Mouse (Mus musculus) midbrain, embryonic 10.5 days (tissue): Measurements from ENCODE around the gene Dcxr. TPM values are rescaled to one million over a fixed set of nuclear protein-coding genes. Genes with fewer than 3 reads are reported as not detected.

Experiments
- DNase-seq: peaks from one replicate; pipeline ENCODE4 v3.0.0-alpha.2; 2017; ENCODE audit warnings: low spot score
- H3K27ac ChIP-seq: fragments of 300-500 bp; sonication (generic); replicated peaks from 2 replicates; pipeline ENCODE4 v1.5.1; 2016; ENCODE audit warnings: mild to moderate bottlenecking
- H3K27me3 ChIP-seq: fragments of 300-500 bp; sonication (generic); 2 replicates; pipeline ENCODE4 v1.6.1; 2016; ENCODE audit warnings: low read depth, mild to moderate bottlenecking; ENCODE audit not compliant: poor library complexity, severe bottlenecking
- H3K36me3 ChIP-seq: fragments of 300-500 bp; sonication (generic); 2 replicates; pipeline ENCODE4 v1.6.1; 2016; ENCODE audit warnings: mild to moderate bottlenecking, moderate library complexity
- H3K4me1 ChIP-seq: fragments of 300-500 bp; sonication (generic); 2 replicates; pipeline ENCODE4 v1.6.1; 2016
- H3K4me3 ChIP-seq: fragments of 300-500 bp; sonication (generic); 2 replicates; pipeline ENCODE4 v1.5.1; 2016; ENCODE audit warnings: mild to moderate bottlenecking, moderate library complexity
- H3K9me3 ChIP-seq: fragments of 300-500 bp; sonication (generic); replicated peaks from 2 replicates; pipeline ENCODE4 v1.6.1; 2016; ENCODE audit warnings: mild to moderate bottlenecking
- WGBS: fragments of 180-500 bp; shearing (Covaris S2); methylation state at CpG from one replicate; pipeline ENCODE4 v1.1.7; 2016; 5-methylcytosine and 5-hydroxymethylcytosine counted together
- polyA plus RNA-seq: library from polyadenylated mRNA; unstranded; fragments of >200 nt; fragmentation: Nextera tagmentation; extraction: Ambion mirVana; gene quantifications from 2 replicates; pipeline ENCODE4 v1.2.1, GENCODE M21; 2016

Gene Dcxr
- polyA plus RNA-seq, 1 experiment from 2014 or later: 13.0 TPM

DNA sequence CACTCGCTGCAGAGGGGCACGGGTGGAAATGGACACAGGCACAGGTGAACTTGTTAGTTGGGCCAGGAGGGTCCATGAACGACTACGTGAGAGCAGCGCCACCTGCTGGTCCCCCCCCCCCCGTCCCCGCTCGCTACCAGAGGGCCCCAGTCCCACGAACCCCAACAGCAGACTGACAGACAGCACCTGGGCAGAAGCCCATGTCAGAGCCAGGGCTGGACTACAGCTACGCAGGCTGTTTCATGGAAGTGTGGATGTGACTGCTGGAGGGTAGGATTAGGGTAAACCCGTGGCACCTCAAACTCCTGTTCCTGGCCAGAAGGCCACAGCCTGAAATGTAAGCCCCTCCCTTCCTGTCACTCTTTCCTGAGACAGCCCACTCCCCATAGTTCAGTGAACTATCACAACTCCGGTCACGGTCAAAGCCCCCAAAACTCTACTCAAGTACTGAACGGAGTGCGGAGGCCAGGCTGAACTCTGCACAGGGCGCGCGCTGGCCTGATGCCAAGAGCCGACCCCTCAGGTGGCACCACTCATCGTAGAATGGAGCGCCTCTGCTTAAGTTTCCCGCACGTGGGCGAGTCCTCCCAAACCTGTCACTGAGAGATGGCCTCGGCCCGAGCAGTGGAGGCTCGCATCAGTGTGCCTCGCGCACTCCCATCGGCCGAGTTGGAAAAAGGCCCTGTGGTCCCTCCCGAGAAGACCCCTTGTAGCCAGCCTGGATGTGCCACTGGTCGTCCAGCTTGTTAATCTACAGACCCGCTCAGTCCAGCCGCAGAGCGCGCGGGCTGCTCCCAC, 14.1 kb downstream of the Dcxr start:
- Histone ChIP-seq H3K36me3 (peaks cover 64% of the 10 kb centered on the region), H3K27ac (peak overlapping the region; percentile 81), H3K27me3 (0 out of 2 replicates have a peak, but pooled peaks cover 6% of the 10 kb centered on the region), H3K4me3 (peak overlapping the region; percentile 74), H3K9me3 (no peaks in the 10 kb centered on the region), H3K4me1 (peaks cover 48% of the 10 kb centered on the region)
- under 1% methylated on average over 38 of the region's 38 CpGs for WGBS
- DNase-seq: peak; percentile 76

GRCm38 (mm10) chr11:120711980-120712604, 15.0 kb downstream of the Dcxr start:
- Histone ChIP-seq H3K27ac (0 out of 2 replicates have a peak overlapping the region, but pooled peaks have one; percentile 81), H3K4me1 (peaks cover 56% of the 10 kb centered on the region), H3K27me3 (0 out of 2 replicates have a peak, but pooled peaks cover 6% of the 10 kb centered on the region), H3K36me3 (peaks cover 55% of the 10 kb centered on the region), H3K4me3 (peak overlapping the region; percentile 74), H3K9me3 (no peaks in the 10 kb centered on the region)
- no peak for DNase-seq
- WGBS: 65% methylated on average over 8 of the region's 8 CpGs

GRCm38 (mm10) chr11:120710672-120711071, 16.4 kb downstream of the Dcxr start:
- H3K4me1 ChIP-seq: peaks cover 71% of the 10 kb centered on the region

DNA sequence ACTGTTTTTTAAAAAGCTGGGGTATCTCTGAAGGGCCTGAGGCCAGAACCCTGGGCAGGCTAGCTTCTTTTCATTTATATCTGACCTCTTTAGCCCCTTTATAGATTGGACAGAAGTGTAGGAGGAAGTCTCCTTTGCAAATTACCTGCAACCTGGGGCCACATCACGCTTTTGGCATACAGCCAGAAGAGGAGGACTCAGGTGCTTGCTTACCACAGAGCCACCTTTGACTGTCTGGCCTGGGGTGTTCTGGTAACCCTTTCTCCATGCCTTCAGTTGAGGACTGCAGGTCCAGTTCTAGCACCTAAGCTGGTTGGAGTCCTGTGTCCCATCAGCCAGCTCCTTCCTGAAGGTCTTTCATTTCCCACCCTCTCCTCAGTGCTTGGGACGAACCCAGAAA, 17.5 kb downstream of the Dcxr start:
- DNase-seq: no peak
- no peak overlapping the region for H3K4me3 ChIP-seq
- peaks cover 36% of the 10 kb centered on the region for H3K36me3 ChIP-seq
- 0 out of 2 replicates have a peak, but pooled peaks cover 6% of the 10 kb centered on the region for H3K27me3 ChIP-seq
- H3K9me3 ChIP-seq: no peaks in the 10 kb centered on the region
- WGBS: 78% methylated on average over 2 of the region's 2 CpGs
- H3K27ac ChIP-seq: no peak overlapping the region
- H3K4me1 ChIP-seq: peaks cover 74% of the 10 kb centered on the region

More at GRCm38 (mm10) chr11:120710672-120711071, 16.4 kb downstream of the Dcxr start:
- no peak overlapping the region for H3K27ac ChIP-seq
- no peak for DNase-seq
- no peak overlapping the region for H3K4me3 ChIP-seq
- peaks cover 43% of the 10 kb centered on the region for H3K36me3 ChIP-seq
- H3K27me3 ChIP-seq: 0 out of 2 replicates have a peak, but pooled peaks cover 6% of the 10 kb centered on the region
- WGBS: 84% methylated on average over 5 of the region's 5 CpGs
- no peaks in the 10 kb centered on the region for H3K9me3 ChIP-seq

GRCm38 (mm10) chr11:120707969-120708368, 19.1 kb downstream of the Dcxr start:
- 0 out of 2 replicates have a peak, but pooled peaks cover 6% of the 10 kb centered on the region for H3K27me3 ChIP-seq

DNA sequence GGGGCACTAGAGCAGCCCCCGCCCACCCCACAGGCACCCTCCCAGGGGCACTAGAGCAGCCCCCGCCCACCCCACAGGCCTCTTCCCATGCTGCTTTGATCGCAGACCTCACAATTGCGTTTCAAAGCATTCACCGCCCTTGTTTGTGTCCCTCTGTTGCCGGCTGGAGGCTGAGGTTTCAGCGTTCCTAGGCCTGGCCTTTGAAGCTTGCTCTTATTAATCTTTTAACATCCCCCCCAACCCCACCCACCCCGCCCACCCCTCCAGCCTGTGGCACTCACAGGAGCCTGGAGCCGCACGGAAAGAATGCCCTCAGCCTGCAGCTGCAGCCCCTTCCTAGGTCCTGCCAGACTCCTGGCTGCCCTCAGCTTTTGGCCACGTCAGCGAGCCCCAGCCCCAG, 19.9 kb downstream of the Dcxr start:
- 0 out of 2 replicates have a peak, but pooled peaks cover 6% of the 10 kb centered on the region for H3K27me3 ChIP-seq
- no peaks in the 10 kb centered on the region for H3K9me3 ChIP-seq
- H3K27ac ChIP-seq: peak overlapping the region; percentile 82
- H3K4me1 ChIP-seq: peaks cover 68% of the 10 kb centered on the region
- H3K36me3 ChIP-seq: peaks cover 56% of the 10 kb centered on the region
- 4% methylated on average over 12 of the region's 12 CpGs for WGBS
- peak; percentile 54 for DNase-seq
- H3K4me3 ChIP-seq: peak overlapping the region; percentile 30

More at GRCm38 (mm10) chr11:120707969-120708368, 19.1 kb downstream of the Dcxr start:
- no peak overlapping the region for H3K4me3 ChIP-seq
- WGBS: 28% methylated on average over 5 of the region's 5 CpGs
- DNase-seq: no peak
- H3K27ac ChIP-seq: peak overlapping the region; percentile 82
- H3K4me1 ChIP-seq: peaks cover 76% of the 10 kb centered on the region
- H3K36me3 ChIP-seq: peaks cover 50% of the 10 kb centered on the region
- no peaks in the 10 kb centered on the region for H3K9me3 ChIP-seq

DNA sequence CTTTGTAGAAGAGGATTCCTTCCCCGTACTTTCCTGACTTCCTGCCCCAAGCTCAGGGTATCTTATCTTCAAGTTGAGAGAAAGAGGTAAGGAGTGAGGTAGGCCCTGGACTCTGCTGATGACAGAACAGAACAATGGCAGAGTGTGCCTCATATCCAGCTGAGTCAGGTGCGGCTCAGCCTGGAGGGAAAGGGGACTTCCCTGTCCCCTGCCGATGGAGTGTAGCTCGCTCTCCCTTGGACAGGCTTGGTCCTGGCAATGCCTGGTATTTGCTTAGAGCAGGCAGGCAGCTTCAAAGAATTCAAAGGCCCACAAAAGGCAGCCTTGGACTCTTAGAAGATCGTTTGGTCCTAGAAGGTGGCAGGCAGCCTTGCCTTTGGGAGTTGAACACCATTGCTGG, 21.0 kb downstream of the Dcxr start:
- Histone ChIP-seq H3K36me3 (peaks cover 60% of the 10 kb centered on the region), H3K4me3 (no peak overlapping the region), H3K9me3 (no peaks in the 10 kb centered on the region), H3K27me3 (0 out of 2 replicates have a peak, but pooled peaks cover 6% of the 10 kb centered on the region), H3K4me1 (peaks cover 63% of the 10 kb centered on the region), H3K27ac (peak overlapping the region; percentile 82)
- 51% methylated on average over 5 of the region's 5 CpGs for WGBS
- DNase-seq: no peak

DNA sequence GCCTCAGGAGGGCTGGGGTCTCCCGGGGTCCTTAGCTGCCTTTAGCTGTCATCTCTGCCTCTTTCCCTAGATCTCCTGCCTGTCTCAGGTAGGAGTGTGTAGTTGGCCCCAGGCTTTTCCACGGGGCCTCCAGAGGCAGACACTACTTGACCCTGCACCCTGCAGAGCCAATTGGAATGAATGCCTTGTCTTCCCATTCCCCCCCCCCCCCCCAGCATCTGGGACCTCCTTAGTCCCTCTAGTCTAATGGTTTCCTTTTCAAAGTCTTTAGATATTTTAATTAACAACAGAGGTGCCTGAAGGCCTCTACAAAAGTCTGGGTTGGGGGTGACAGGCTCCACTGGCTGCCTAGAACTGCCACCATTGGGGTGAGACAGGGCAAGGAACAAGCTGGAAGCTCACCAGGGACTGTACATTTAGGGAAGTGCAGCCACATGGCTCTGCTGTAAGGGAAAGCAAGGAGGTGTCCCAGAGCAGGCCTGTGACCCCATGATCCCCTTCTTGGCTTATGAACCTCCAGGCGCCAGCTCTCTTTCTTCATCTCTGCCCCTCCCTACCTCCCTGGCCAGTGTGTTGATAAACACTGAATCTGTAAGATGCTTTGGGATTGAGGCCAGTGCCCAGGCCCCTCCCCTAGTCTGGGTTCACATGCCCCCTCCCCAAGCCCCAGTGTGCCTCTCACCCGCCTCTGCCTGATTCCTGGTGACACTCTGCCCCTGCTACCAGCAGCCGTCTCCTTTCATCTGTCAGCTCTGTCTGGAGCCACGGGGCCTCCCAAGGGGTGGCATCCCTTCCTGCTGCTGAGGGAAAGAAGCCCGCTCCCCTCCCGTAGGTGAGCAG, 22.4 kb downstream of the Dcxr start:
- H3K36me3 ChIP-seq: peaks cover 60% of the 10 kb centered on the region
- peaks cover 65% of the 10 kb centered on the region for H3K4me1 ChIP-seq
- WGBS: 17% methylated on average over 8 of the region's 8 CpGs
- 0 out of 2 replicates have a peak, but pooled peaks cover 6% of the 10 kb centered on the region for H3K27me3 ChIP-seq
- peak overlapping the region; percentile 20; the same call in 1 of the 2 replicates for H3K4me3 ChIP-seq
- H3K9me3 ChIP-seq: no peaks in the 10 kb centered on the region
- peak overlapping the region; percentile 82 for H3K27ac ChIP-seq
- DNase-seq: no peak

DNA sequence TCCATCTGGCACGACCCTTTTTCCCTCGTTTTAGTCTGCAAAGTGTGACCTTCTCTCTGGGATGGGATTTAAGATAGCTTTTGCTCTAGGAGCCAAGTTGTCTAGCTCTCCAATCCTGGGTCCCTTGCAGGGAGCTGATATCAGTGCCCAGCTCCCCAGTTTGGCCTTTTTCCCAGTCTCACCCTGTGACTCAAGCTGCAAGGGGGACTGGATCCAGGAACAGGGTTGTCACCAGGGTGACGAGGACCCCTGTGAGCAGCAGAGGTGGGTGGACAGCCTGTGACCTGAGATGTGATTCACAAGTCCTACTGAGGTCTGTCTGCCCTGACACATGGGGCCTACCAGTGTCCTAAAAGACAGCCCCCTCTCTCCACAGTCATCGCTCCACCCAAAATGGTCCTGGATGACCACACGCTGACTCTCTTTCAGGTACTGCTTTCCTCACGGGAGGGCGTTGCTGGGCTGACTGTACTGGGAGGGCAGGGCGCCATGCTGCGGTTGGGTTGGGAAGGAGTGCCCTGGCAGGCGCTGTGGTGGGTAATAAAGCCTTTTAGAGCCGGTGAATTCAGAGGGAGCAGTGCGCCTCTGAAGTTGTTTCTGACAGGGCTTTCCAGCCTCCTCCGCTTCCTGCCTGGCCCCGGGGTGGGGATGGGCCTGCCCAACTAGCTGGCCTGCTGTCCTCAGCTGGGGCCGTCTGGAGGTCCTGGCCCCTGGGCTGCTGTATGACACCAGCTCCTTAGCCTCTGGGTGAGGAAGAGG, 23.2 kb downstream of the Dcxr start:
- H3K4me3 ChIP-seq: peak overlapping the region; percentile 7; the same call in 1 of the 2 replicates

DNA sequence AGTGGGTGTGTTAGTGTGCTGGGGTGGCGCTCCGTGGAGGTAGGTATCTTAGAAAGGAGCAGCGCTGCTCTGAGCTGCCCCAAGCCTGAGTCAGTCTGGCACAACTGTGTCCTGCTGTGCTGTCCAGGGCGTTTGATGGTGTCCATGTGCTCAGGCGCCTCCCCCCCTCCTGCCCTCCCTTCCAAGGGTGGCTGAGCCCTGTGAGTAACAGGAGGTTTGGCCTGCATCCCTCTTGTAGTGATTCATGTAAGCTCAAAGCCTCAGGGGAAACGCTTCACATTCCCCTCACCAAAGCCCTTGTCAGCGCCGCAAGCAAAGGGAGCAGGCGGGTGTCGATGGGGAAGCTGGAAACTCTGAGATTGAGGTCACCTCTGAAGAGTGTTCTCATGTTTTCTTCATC, 29.3 kb downstream of the Dcxr start:
- WGBS: 73% methylated on average over 10 of the region's 10 CpGs
- H3K27ac ChIP-seq: no peak overlapping the region
- H3K9me3 ChIP-seq: peaks cover 5% of the 10 kb centered on the region; the same call in 1 of the 2 replicates
- peaks cover 32% of the 10 kb centered on the region for H3K4me1 ChIP-seq
- H3K27me3 ChIP-seq: no peaks in the 10 kb centered on the region
- H3K4me3 ChIP-seq: no peak overlapping the region
- no peak for DNase-seq
- peaks cover 77% of the 10 kb centered on the region for H3K36me3 ChIP-seq

More for the DNA sequence above, 23.2 kb downstream of the Dcxr start:
- WGBS: 42% methylated on average over 15 of the region's 15 CpGs
- Histone ChIP-seq H3K27me3 (0 out of 2 replicates have a peak, but pooled peaks cover 5% of the 10 kb centered on the region), H3K36me3 (peaks cover 59% of the 10 kb centered on the region), H3K4me1 (peaks cover 60% of the 10 kb centered on the region), H3K9me3 (no peaks in the 10 kb centered on the region), H3K27ac (peak overlapping the region; percentile 82; the same call in 1 of the 2 replicates)
- no peak for DNase-seq

- 87% methylated on average over 6 of the region's 6 CpGs for WGBS
- Histone ChIP-seq H3K4me1 (peaks cover 32% of the 10 kb centered on the region), H3K36me3 (peaks cover 80% of the 10 kb centered on the region)
These were observed 30.5 kb downstream of the Dcxr start for GRCm38 (mm10) chr11:120696568-120696967.

More at GRCm38 (mm10) chr11:120696568-120696967, 30.5 kb downstream of the Dcxr start:
- no peak for DNase-seq
- Histone ChIP-seq H3K4me3 (no peak overlapping the region), H3K27ac (no peak overlapping the region), H3K27me3 (no peaks in the 10 kb centered on the region), H3K9me3 (peaks cover 5% of the 10 kb centered on the region; the same call in 1 of the 2 replicates)
